Mouse (Mus musculus) erythroblast, embryonic 14.5 days (primary cell): Measurements from ENCODE around the gene Olfr1420.
"Not testable (repeated sequence)": the region's sequence is repeated elsewhere in the genome, so short reads cannot be mapped to it uniquely, and the experiment has no call there.

Source experiments
- GATA1 ChIP-seq: IDR thresholded peaks from 2 replicates; pipeline ENCODE4 v1.6.1; 2012; ENCODE audit warnings: low read length, inconsistent platforms, mixed read lengths
- TAL1 ChIP-seq: IDR thresholded peaks from 3 replicates; pipeline ENCODE4 v1.6.1; 2012; ENCODE audit warnings: low read length, inconsistent platforms, mixed read lengths

GRCm38 (mm10) chr19:11946460-11946859 is 60.1 kb downstream of the Olfr1420 start:
- not testable (repeated sequence) for TF ChIP-seq TAL1, GATA1
